Mouse (Mus musculus): ENCODE measurements around the gene Fcer1g.

Gene Fcer1g

DNA sequence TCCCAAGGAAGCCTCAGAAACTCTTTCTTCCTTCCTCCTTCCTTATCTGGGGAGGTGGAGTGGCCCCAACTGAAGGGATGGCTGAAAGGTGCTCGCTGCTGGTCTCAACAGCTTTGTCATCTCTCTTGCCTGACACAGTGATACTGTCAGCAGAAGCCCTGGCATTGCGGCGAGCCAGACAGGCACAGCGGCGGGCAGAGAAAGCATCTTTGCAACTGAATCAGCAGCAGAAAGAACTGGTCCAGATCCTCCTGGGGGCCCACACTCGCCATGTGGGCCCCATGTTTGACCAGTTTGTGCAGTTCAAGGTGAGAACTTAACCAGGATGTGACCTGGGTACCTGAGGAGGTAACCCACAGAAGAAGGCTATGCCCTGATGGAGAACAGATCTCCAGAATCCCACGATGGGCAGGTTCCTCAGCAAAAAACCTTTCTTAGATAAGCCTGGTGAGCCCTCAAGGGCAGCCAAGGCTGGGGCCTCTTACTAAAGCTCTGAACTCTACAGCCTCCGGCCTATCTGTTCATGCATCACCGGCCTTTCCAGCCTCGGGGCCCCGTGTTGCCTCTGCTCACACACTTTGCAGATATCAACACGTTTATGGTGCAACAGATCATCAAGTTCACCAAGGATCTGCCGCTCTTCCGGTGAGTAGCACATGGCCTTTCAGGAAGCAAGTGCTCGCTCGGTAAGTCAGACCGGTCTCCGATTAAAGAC, 17.8 kb downstream of the Fcer1g start:
- DNase-seq (ENCODE audit: low spot score) = no peak

DNA sequence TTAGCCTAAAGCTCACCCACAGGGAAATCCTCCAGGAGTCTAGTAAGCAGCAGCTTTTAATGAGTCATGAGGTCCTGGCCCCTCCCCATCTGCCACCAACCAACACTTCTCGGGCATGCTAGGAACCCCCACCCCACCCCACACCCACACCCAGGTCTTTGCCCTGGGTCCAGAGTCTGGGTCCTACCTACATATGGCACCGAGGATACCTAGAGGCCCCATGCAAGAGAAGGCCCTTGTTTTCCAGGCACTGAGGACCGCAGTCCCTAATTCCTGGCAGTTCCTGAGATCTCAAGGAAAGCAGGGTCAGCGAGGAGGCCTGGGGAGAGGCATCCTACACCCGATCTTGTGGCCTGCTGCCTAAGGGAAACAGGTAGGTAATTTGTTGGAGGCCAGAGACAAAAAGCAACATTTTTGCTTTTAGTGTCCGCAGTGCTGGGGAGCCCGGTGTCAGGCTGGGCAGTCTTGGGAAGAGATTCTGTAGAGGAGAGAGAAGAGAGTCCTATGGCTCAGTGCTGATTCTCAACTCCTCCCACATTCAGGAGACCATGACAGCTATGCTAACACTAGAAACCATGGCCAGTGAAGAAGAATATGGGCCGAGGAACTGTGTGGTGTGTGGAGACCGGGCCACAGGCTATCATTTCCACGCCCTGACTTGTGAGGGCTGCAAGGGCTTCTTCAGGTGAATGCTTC, 20.2 kb downstream of the Fcer1g start, which contains the start of gene Nr1i3:
Nr1i3 (plus strand) TSS at position 170 of the 696 bp plus-strand sequence.
- no peak for DNase-seq (ENCODE audit: low spot score)

DNA sequence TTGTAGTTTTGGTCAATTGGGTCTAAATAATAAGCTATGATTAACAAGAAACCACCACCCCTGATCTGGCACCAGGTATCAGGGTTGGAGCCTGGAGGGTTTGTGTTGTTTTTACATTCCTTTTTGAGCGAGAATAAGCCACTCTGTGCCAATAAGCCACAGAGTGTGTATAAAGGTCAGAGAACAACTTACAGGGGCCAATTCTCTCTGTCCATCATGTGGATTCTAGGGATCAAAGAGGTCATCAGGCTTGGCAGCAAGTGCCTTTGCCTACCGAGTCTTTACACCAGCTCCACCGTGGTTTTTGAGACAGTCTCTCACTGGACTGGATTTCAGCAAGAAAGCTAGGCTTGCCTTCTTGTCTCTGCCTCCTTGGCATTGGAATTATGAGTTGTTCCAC, 21.3 kb downstream of the Fcer1g start:
- no peak for DNase-seq (ENCODE audit: low spot score)

- DNase-seq (ENCODE audit: low spot score) = no peak
Measured at GRCm38 (mm10) chr1:171209409-171209808, 24.8 kb downstream of the Fcer1g start.

DNA sequence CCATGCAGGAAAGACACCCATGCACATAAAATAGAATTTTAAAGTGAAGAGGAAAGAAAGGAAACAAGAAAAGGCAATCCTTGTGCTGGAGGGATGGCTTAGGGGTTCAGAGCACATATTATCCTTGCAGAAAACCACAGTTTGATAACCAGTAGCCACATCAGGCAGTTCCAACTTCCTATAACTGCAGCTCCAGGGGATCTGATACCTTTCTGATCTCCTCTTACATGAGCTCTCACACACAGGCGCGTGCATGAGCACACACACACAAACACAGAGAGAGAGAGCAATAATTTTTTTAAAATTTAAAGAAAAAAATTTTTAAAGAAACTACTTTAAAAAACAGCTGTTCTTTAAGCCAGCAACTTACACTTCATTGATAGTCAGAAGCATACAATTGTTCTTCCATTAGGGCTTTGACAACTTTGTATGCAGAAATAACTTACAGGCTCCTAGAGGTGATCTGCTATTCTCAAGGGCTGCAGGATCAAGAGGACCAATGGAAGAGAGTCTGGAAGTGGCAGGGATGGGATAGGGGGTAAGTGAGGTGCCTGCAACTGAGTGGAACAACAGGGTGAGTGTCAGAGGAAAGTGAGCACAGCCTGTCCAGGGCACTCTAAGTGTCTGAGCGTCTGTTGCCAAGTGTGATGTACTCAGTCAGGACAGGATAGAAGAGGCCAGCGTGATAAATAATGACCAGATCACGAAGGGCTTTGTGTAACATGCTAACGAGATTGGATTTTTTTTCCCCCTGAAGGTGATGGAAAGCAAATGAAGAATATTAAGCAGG, 28.3 kb downstream of the Fcer1g start:
- no peak for DNase-seq (ENCODE audit: low spot score)

- DNase-seq (ENCODE audit: low spot score) = no peak
Measured at GRCm38 (mm10) chr1:171204249-171204644, 29.9 kb downstream of the Fcer1g start.

DNA sequence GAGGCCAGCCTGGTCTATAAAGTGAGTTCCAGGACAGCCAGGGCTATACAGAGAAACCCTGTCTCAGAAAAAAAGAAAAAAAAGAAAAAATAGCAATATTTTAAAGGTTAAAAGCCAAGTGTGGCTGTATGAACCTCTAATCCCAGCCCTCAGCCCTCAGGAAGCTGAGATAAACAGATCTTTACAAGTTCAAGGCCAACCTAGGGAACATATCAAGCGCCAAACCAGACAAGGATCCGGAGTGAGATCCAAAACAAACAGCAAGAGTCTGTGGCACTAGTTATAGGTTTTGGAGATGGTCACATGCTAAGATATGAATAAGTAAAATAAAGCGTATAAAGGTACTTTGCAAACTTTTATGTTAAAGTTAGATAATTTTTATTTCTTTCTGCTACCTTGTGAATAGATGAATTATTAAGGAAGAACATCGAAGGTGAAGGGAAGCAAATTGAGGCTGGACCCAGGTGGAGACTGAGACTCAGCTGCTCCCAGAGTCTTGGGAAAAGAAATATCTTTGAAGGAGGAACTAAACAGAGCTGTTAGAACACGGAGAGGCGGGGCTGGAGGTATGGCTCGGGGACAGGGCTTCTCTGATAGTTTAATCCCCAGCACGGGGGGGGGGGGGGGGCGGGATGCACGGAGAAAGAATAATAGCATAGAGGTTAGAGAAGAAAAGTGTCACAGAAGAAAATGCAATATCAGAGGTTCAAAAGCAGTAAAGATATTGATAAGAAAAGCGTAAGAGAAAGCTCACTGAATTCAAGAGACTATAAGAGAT, 30.5 kb downstream of the Fcer1g start:
- no peak for DNase-seq (ENCODE audit: low spot score)

DNA sequence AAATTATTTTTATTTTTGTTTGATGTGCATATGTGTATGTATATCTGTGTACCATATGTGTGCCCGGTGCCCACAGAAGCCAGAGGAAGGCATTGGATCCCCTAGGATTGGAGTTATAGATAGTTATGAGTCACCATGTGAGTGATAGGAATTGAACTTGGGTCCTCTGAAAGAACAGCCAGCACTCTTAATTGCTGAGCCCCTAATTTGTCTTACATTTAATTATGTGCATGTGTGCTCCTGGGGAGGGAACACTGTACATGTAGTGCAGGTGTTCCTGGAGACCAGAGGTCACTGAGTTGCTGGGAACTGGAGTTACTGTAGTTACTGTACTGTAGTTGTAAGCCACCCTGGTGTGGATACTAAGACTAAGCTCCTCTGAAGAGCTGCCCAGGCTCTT, 33.4 kb downstream of the Fcer1g start:
- DNase-seq (ENCODE audit: low spot score) = no peak

GRCm38 (mm10) chr1:171199532-171199931, 34.6 kb downstream of the Fcer1g start:
- no peak for DNase-seq (ENCODE audit: low spot score)

DNA sequence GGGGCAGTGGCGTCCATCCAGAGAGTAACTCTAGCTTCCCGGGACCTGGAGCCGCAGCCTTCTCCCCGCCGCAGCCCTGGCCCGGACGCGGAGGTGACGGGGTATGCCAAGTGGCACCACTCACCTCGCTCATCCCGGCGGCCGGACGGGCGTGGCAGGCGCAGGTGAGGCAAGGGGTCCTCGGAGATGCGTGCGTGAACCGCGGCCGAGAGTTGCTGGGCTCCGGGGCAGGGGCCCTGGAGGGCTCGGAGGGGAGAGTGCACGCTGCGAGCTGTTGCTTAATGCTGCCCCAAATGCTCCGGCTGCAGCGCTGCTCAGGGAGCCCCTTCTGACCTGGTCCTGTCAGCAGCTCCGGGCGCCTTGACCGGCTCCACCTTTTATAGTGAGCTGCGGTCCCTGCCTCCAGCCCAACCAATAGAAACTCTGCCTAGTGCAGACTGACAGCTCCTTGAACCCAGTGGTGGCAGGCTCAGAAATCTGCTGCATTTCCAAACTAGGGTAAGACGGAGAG, 38.2 kb downstream of the Fcer1g start, which contains the start of gene Pcp4l1:
Pcp4l1 (minus strand) TSS at position 382 of the 511 bp plus-strand sequence.
- DNase-seq (ENCODE audit: low spot score) = peak; percentile 68

DNA sequence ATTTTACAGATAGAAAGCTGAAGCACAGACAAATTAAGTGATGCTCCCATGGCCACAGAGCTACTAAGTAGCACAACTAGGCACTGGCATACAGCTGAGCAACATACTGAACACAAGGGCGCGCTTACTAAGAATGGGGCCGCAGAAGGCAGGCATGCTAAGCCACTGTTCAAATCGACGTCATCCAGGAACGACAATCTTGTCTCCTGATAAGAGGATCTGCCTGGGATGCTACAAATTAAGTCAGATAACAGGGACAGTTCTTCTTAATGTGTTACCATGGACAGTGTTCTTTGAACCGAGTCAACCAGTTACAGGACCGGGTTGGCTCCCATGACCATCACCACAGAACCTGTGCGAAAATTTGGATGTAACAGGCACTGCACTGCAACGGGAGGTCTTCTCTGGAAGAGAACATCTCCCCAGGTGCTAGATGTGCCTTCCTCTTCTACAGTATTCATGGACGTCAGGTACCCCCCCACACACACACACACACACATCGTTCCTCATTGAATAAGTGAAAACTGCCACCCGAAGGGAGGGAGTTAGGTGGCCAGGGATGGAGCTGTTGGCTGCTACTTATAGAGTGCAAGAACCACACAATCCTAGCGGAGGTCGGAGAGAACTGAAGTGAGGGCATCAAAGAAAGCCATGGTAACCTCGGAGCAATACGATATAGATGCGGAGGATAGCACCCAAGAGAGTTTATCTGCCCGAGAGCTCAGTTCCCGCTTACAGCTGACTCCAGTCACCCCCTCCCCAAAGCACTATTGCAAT, 38.9 kb downstream of the Fcer1g start:
- no peak for DNase-seq (ENCODE audit: low spot score)

GRCm38 (mm10) chr1:171193911-171194830, 40.0 kb downstream of the Fcer1g start:
- DNase-seq (ENCODE audit: low spot score) = no peak

DNA sequence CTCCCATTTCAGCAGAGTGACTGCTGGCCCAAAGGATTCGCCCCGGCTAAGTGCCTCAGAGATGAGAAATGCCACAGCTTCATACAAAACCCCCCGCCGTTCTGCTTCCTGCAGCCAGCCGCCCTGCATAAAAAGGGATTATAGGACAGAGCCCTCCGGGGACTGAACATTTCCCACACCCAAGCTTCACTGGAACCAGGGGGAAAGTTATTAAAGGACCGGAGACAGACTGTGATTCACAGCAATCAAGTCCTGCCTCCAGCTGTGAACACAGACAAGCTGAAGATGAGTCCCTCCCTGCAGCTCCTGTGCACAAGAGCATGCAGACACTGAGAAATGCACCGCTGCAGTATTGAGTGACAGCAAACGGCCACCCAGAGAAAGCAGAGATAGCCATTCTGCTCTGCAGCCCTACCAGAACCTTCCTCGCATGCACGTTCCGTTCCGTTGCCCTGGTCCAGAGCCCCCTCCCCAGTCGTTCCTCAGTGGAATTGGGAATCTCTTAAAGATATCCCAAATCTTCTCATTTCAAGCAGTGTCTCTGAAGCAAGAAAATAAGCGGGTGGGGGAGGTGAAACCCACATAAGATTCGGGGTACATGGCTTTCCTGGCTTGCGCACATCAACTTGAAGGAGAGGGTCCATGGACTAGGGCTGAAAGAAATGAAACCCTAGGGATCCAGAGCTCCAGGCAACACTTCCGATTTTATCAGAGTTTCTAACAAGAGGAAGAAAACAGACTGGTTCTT, 40.9 kb downstream of the Fcer1g start:
- DNase-seq (ENCODE audit: low spot score) = no peak

- no peak for DNase-seq (ENCODE audit: low spot score)
Measured at GRCm38 (mm10) chr1:171192283-171192682, 41.9 kb downstream of the Fcer1g start.

DNA sequence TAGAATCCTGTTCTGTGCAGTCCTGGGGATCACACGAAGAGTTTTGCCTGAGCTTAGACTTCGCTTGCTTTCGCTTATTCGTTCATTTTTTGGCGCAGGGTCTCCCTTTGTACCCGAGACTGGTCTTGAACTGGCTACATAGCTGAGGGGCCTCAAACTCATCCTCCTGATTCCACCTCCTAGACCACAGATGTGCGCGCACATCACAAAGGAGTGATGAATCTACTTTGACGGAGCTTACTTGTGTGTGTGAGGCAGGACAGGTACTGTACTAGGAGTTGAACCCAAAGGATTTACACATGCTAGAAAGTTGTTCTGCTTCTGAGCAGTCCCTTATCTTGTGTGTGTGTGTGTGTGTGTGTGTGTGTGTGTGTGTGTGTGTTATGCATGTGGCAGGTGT, 43.3 kb downstream of the Fcer1g start:
- DNase-seq (ENCODE audit: low spot score) = no peak

DNA sequence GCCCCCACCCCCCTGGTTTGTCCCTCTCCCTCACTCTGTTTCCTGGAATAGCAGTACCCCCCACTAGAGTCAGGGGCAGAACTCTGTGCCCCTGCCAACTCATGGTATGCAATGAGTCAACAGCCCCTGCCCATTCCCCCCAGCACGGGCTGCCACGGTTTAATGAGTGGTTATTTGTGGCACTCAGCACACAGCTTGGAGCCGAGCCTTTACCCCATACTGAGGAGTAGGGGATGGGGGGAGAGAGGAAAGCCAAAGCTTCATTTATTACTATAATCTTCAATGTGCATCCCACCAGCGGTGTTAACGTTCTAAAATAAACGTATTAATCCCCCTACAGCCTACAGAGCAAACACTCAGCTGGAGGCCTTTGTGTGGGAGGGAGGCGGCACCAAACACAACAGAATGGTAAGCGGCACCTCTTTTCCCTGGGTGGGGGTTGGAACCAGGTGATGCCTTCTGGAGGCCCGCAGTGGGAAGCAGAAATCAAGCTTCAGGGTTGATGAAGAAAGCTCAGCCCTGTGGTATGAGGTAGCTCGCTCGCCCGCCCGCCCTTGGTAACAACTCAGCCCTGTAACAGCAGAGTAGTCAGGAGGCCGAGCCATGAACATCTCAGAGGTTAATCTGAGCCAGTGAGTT, 44.6 kb downstream of the Fcer1g start:
- DNase-seq (ENCODE audit: low spot score) = no peak

GRCm38 (mm10) chr1:171189046-171189445, 45.1 kb downstream of the Fcer1g start:
- DNase-seq (ENCODE audit: low spot score) = no peak

GRCm38 (mm10) chr1:171187851-171188700, 46.1 kb downstream of the Fcer1g start:
- DNase-seq (ENCODE audit: low spot score) = no peak

Data from lung, postnatal 25 days (tissue).